Mouse (Mus musculus): ENCODE data around the gene Cela3b. TPM values are rescaled to one million over a fixed set of nuclear protein-coding genes. Genes with fewer than 3 reads are reported as not detected.

Cela3b gene
- total and polyA plus RNA-seq, 3 experiments: not detected

DNA sequence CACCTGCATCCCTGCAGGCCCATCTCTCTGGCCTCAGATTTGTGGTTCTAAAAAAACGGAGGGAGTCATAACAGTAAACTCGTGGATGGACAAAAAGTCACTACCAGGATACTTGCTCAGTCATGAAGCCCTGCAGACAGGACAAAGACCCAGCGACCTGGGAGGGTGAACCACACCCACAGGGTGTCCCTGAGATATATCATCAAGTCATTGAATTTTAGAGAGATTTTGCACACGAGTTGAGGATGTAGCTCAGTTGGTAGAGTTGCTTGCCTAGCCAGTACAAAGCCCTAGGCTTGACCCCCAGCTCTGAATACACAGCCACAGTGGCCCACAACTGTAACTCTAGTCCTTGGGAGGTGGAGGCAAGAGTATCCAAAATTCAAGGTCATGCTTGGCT is 30.9 kb upstream of the Cela3b start:
- in situ Hi-C loops (cut with MboI; ENCODE audit: low pct_ligation_motif_present, low pct_unique_long_range_greater_than_20kb, low sequenced_read_pairs) (no loop called here), dilution Hi-C loops (cut with MboI; ENCODE audit: extremely low pct_ligation_motif_present, extremely low pct_unique_long_range_greater_than_20kb, low sequenced_read_pairs) (no loop called here)
- Histone ChIP-seq H3K4me3 (replicated peaks in 1 of 3; ENCODE audit: low read depth in 2 of 3, low read length in 2 of 3, poor library complexity in 1 of 3) (no peak overlapping the region), H3K4me2 (ENCODE audit: insufficient read depth, low read depth, poor library complexity, severe bottlenecking) (no peak overlapping the region), H3K36me3 (replicated peaks in 1 of 2; ENCODE audit: control insufficient read depth in 1 of 2, insufficient read depth in 1 of 2, low read length in 1 of 2) (no peaks in the 10 kb centered on the region), H3K9ac (ENCODE audit: insufficient read depth, low read depth) (no peak overlapping the region), H3K9me3 (replicated peaks; ENCODE audit: low read length) (peaks cover 2% of the 10 kb centered on the region), H3K4me1 (ENCODE audit: control insufficient read depth in 1 of 2, insufficient read depth in 2 of 2) (peaks cover 0 to 15% of the 10 kb centered on the region in 2 experiments; a peak in 2 of 4 replicates), H3K79me2 (replicated peaks; ENCODE audit: control insufficient read depth, extremely low read depth, insufficient read depth, poor library complexity, severe bottlenecking) (no peaks in the 10 kb centered on the region), H3K27ac (ENCODE audit: insufficient read depth, low read depth) (no peak overlapping the region), H3K27me3 (replicated peaks) (peaks cover 8% of the 10 kb centered on the region)
- TF ChIP-seq EP300 (IDR thresholded peaks at IDR 0.05; ENCODE audit: low read length): no peak
- DNase-seq (ENCODE audit: extremely low read depth): no peak

DNA sequence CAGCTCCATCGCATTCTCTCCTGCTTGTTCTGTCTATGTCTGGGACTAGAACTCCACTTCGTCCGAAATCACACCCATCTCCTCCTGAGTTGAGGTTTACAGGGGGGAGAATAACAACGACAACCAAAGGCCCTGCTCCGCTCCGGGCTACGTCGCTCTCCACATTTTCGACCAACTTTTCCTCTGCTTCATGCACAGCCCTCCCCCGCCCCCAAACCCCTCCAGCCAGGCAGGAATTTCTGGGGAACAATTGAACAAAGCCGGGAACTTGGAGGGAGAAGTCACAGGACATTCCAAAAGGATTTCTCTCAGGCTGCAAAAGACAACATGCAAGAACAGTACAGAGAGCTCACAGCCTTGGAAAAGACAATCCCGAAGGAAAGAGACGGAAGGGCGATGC is 30.3 kb upstream of the Cela3b start:
- peaks cover 0 to 12% of the 10 kb centered on the region in 2 experiments; a peak in 2 of 4 replicates for H3K4me1 ChIP-seq (ENCODE audit: control insufficient read depth in 1 of 2, insufficient read depth in 2 of 2)
- TF ChIP-seq ZC3H11A (IDR thresholded peaks at IDR 0.05; ENCODE audit: low read depth, low read length) (no peak), RAD21 (IDR thresholded peaks at IDR 0.05; ENCODE audit: low read depth, low read length) (no peak), ELF1 (IDR thresholded peaks at IDR 0.05; ENCODE audit: low read depth, low read length) (no peak), PAX5 (IDR thresholded peaks at IDR 0.05; ENCODE audit: low read length) (no peak), E2F4 (IDR thresholded peaks at IDR 0.05; ENCODE audit: insufficient replicate concordance, low read depth, low read length) (no peak), ZMIZ1 (IDR thresholded peaks at IDR 0.05; ENCODE audit: low read depth, low read length) (no peak), BHLHE40 (IDR thresholded peaks at IDR 0.05; ENCODE audit: low read depth, low read length) (no peak), CHD2 (IDR thresholded peaks at IDR 0.05; ENCODE audit: low read length) (no peak), GABPA (IDR thresholded peaks at IDR 0.05; ENCODE audit: insufficient replicate concordance, low read depth, low read length) (no peak), TBP (conservative IDR thresholded peaks at IDR 0.05; ENCODE audit: low read depth, low read length) (no peak), CHD1 (IDR thresholded peaks at IDR 0.05; ENCODE audit: low read depth, low read length) (no peak), HCFC1 (IDR thresholded peaks at IDR 0.05; ENCODE audit: low read depth, low read length) (no peak), IRF4 (IDR thresholded peaks at IDR 0.05; ENCODE audit: low read depth, low read length) (no peak), USF2 (conservative IDR thresholded peaks at IDR 0.05; ENCODE audit: low read depth, low read length) (no peak), MYC (IDR thresholded peaks at IDR 0.05; ENCODE audit: low read depth, low read length) (no peak), MXI1 (IDR thresholded peaks at IDR 0.05; ENCODE audit: low read depth, low read length) (no peak), EP300 (IDR thresholded peaks at IDR 0.05; ENCODE audit: low read length) (no peak), RCOR1 (conservative IDR thresholded peaks at IDR 0.05; ENCODE audit: low read depth, low read length) (no peak), CTCF (conservative IDR thresholded peaks at IDR 0.05 in 1 of 2, IDR thresholded peaks at IDR 0.05 in 1 of 2; ENCODE audit: low read depth in 2 of 2, low read length in 2 of 2) (no peak), POLR2AphosphoS2 (IDR thresholded peaks at IDR 0.05; ENCODE audit: low read depth, low read length) (no peak)
- H3K4me3 ChIP-seq (replicated peaks in 1 of 3; ENCODE audit: low read depth in 2 of 3, low read length in 2 of 3, poor library complexity in 1 of 3): no peak overlapping the region
- peaks cover 8% of the 10 kb centered on the region for H3K27me3 ChIP-seq (replicated peaks)
- no peaks in the 10 kb centered on the region for H3K79me2 ChIP-seq (replicated peaks; ENCODE audit: control insufficient read depth, extremely low read depth, insufficient read depth, poor library complexity, severe bottlenecking)
- no peak overlapping the region for H3K4me2 ChIP-seq (ENCODE audit: insufficient read depth, low read depth, poor library complexity, severe bottlenecking)
- dilution Hi-C loops (cut with MboI; ENCODE audit: extremely low pct_ligation_motif_present, extremely low pct_unique_long_range_greater_than_20kb, low sequenced_read_pairs): no loop called here
- no peaks in the 10 kb centered on the region for H3K36me3 ChIP-seq (replicated peaks in 1 of 2; ENCODE audit: control insufficient read depth in 1 of 2, insufficient read depth in 1 of 2, low read length in 1 of 2)
- H3K9me3 ChIP-seq (replicated peaks; ENCODE audit: low read length): peaks cover 2% of the 10 kb centered on the region
- DNase-seq (ENCODE audit: extremely low read depth): no peak
- in situ Hi-C loops (cut with MboI; ENCODE audit: low pct_ligation_motif_present, low pct_unique_long_range_greater_than_20kb, low sequenced_read_pairs): no loop called here
- H3K9ac ChIP-seq (ENCODE audit: insufficient read depth, low read depth): no peak overlapping the region
- H3K27ac ChIP-seq (ENCODE audit: insufficient read depth, low read depth): no peak overlapping the region
